In genomic region chr11:107639657-107640056, GRCm38 (mm10) we compare ENCODE assay signal across 19 mouse cellular contexts.
DNase-seq lines count a peak whose midpoint lies in the region; ATAC-seq and TF ChIP-seq lines count a peak whose summit lies in the region.
"Had no signal": no experiment of that assay in that cellular context is flagged by ENCODE, and none has a peak within 500 bp of the region (broad histone marks: within the 10 kb centered on the region; RNA-seq: fewer than 3 reads in every experiment).

No protein-coding gene starts in this region.

- ATAC-seq in granulocyte monocyte progenitor cell, adult 5-6 weeks (replicated peaks; ENCODE audit: poor library complexity, severe bottlenecking) = peak; percentile 48; the same call in 1 of the 2 replicates
- no peak for ATAC-seq in erythroid progenitor cell, adult 5-6 weeks (replicated peaks; ENCODE audit: low FRiP score, poor library complexity, severe bottlenecking)
- ATAC-seq: forebrain, embryonic 14.5 days; intestine, postnatal 0 days had no signal

- no peak overlapping the region for H3K27ac ChIP-seq in MEL (ENCODE audit: control insufficient read depth, low read depth, low read length)
- H3K27ac ChIP-seq: hindbrain, embryonic 12.5 days; hindbrain, embryonic 15.5 days had no signal

- no peak for TF ChIP-seq POLR2A in MEL (IDR thresholded peaks at IDR 0.05; ENCODE audit: control insufficient read depth in 1 of 2, insufficient read depth in 1 of 2, low read depth in 1 of 2, low read length in 2 of 2, poor library complexity in 1 of 2)

- no peaks in the 10 kb centered on the region for H3K27me3 ChIP-seq in MEL (ENCODE audit: control insufficient read depth in 1 of 2, insufficient read depth in 2 of 2, low read length in 2 of 2)
- H3K27me3 ChIP-seq: hindbrain, embryonic 12.5 days; hindbrain, embryonic 15.5 days had no signal

- no peak overlapping the region for H3K4me3 ChIP-seq in MEL (ENCODE audit: control insufficient read depth in 1 of 2, insufficient read depth in 1 of 2, low read depth in 2 of 2, low read length in 2 of 2)
- H3K4me3 ChIP-seq: hindbrain, embryonic 12.5 days; hindbrain, embryonic 15.5 days had no signal

- DNase-seq in A20 (ENCODE audit: low read depth, low spot score) (peak; percentile 8), MEL (ENCODE audit: low read depth, low spot score) (peak; percentile 86)
- no peak for DNase-seq in layer of hippocampus, adult 11-12 months (ENCODE audit: low spot score)
- no peak for DNase-seq in B cell, adult 2 months
- DNase-seq: adrenal gland, adult 2 months; adrenal gland, postnatal 14 days; cerebellum, adult 11 months; cerebellum, adult 2 months; cerebellum, postnatal 10 days; cerebellum, postnatal 36 days; gastrocnemius, postnatal 10 days; gastrocnemius, postnatal 36 days; kidney, adult 2 months had no signal

- H3K9ac ChIP-seq in MEL (ENCODE audit: control insufficient read depth, low read depth, low read length, poor library complexity, severe bottlenecking) = no peak overlapping the region
- H3K9ac ChIP-seq: hindbrain, embryonic 12.5 days; hindbrain, embryonic 15.5 days had no signal

- H3K79me2 ChIP-seq in MEL (ENCODE audit: control insufficient read depth, insufficient read depth, low read length, poor library complexity) = no peaks in the 10 kb centered on the region

- H3K4me1 ChIP-seq in MEL (ENCODE audit: control insufficient read depth in 1 of 2, insufficient read depth in 2 of 2, low read length in 2 of 2) = peaks cover 3 to 11% of the 10 kb centered on the region in 2 experiments; a peak in 3 of 4 replicates
- H3K4me1 ChIP-seq: hindbrain, embryonic 15.5 days had no signal

- TF ChIP-seq CTCF in MEL (IDR thresholded peaks at IDR 0.05 in 2 of 3, conservative IDR thresholded peaks at IDR 0.05 in 1 of 3; ENCODE audit: control insufficient read depth in 1 of 3, insufficient read depth in 1 of 3, low read depth in 2 of 3, low read length in 3 of 3, poor library complexity in 1 of 3, severe bottlenecking in 1 of 3) = no peak

- peaks cover 5 to 10% of the 10 kb centered on the region in 2 experiments for H3K36me3 ChIP-seq in MEL (ENCODE audit: control insufficient read depth in 1 of 2, insufficient read depth in 2 of 2, low read length in 2 of 2)

- TF ChIP-seq EP300 in MEL (IDR thresholded peaks at IDR 0.05; ENCODE audit: low read depth in 1 of 2, low read length in 2 of 2) = peak; percentile 71 to 79

- TF ChIP-seq RAD21 in MEL (IDR thresholded peaks at IDR 0.05; ENCODE audit: low read depth, low read length) = no peak

- H3K9me3 ChIP-seq in MEL (replicated peaks; ENCODE audit: insufficient read depth, low read length) = no peaks in the 10 kb centered on the region
- H3K9me3 ChIP-seq: hindbrain, embryonic 12.5 days; hindbrain, embryonic 15.5 days had no signal

TF ChIP-seq in MEL, 35 proteins besides CTCF, POLR2A, EP300 and RAD21:
- TF ChIP-seq E2F4 (IDR thresholded peaks at IDR 0.05; ENCODE audit: borderline replicate concordance, low read depth, low read length) (no peak), ZKSCAN1 (IDR thresholded peaks at IDR 0.05; ENCODE audit: low read depth, low read length) (no peak), GABPA (IDR thresholded peaks at IDR 0.05; ENCODE audit: low read depth, low read length) (no peak), ZNF384 (IDR thresholded peaks at IDR 0.05; ENCODE audit: low read depth, low read length) (0 out of 2 replicates have a peak, but pooled peaks have one; percentile 33), USF1 (IDR thresholded peaks at IDR 0.05; ENCODE audit: low read depth, low read length) (no peak), RCOR1 (IDR thresholded peaks at IDR 0.05; ENCODE audit: low read depth, low read length) (peak; percentile 65; the same call in 1 of the 2 replicates), BHLHE40 (IDR thresholded peaks at IDR 0.05; ENCODE audit: borderline replicate concordance, low read depth, low read length) (peak; percentile 35; the same call in 1 of the 2 replicates), POLR2AphosphoS5 (IDR thresholded peaks at IDR 0.05; ENCODE audit: borderline replicate concordance, low read depth, low read length) (no peak), SIN3A (IDR thresholded peaks at IDR 0.05; ENCODE audit: low read length) (peak; percentile 67; the same call in 1 of the 2 replicates), MEF2A (IDR thresholded peaks at IDR 0.05; ENCODE audit: extremely low read depth, insufficient replicate concordance, low read depth, low read length, poor library complexity, severe bottlenecking) (no peak), ZC3H11A (IDR thresholded peaks at IDR 0.05; ENCODE audit: low read depth, low read length) (peak; percentile 28; the same call in 1 of the 2 replicates), MAX (IDR thresholded peaks at IDR 0.05; ENCODE audit: low read length) (peak; percentile 50; the same call in 1 of the 2 replicates), USF2 (IDR thresholded peaks at IDR 0.05; ENCODE audit: borderline replicate concordance in 1 of 2, insufficient read depth in 1 of 2, low read depth in 1 of 2, low read length in 2 of 2) (no peak), GATA1 (IDR thresholded peaks at IDR 0.05; ENCODE audit: low read depth, low read length) (peak; percentile 82), MYB (IDR thresholded peaks at IDR 0.05; ENCODE audit: low read depth, low read length) (peak; percentile 75), SMC3 (IDR thresholded peaks at IDR 0.05; ENCODE audit: low read depth, low read length) (no peak), NELFE (IDR thresholded peaks at IDR 0.05; ENCODE audit: low read depth, low read length) (no peak), MAZ (IDR thresholded peaks at IDR 0.05; ENCODE audit: low read depth, low read length) (0 out of 2 replicates have a peak, but pooled peaks have one; percentile 32), KAT2A (conservative IDR thresholded peaks at IDR 0.05; ENCODE audit: low read depth, low read length) (0 out of 2 replicates have a peak, but pooled peaks have one; percentile 25), HCFC1 (IDR thresholded peaks at IDR 0.05; ENCODE audit: low read depth, low read length) (peak; percentile 47; the same call in 1 of the 2 replicates), ETS1 (IDR thresholded peaks at IDR 0.05; ENCODE audit: low read depth, low read length) (peak; percentile 56), CHD2 (IDR thresholded peaks at IDR 0.05; ENCODE audit: low read length) (no peak), MYC (IDR thresholded peaks at IDR 0.05; ENCODE audit: low read depth, low read length) (0 out of 2 replicates have a peak, but pooled peaks have one; percentile 46), MXI1 (IDR thresholded peaks at IDR 0.05; ENCODE audit: low read depth, low read length) (peak; percentile 51; the same call in 1 of the 2 replicates), TBP (IDR thresholded peaks at IDR 0.05; ENCODE audit: low read depth, low read length) (no peak), UBTF (IDR thresholded peaks at IDR 0.05; ENCODE audit: borderline replicate concordance, insufficient read depth, low read depth, low read length) (no peak)

Comparison
In these comparisons a context has a peak if more than half of its experiments do, and no peak if none do; other contexts are left out.
1. DNase-seq: peak in A20 (single experiment) and MEL (single experiment); none in layer of hippocampus, adult 11-12 months (single experiment) and B cell, adult 2 months (0 of 2).